In genomic region chr2:60204162-60204561, GRCm38 (mm10) we compare ENCODE assay signal across 20 mouse cellular contexts. TPM values are rescaled to one million over a fixed set of nuclear protein-coding genes. Genes with fewer than 3 reads are reported as not detected.
DNase-seq lines count a peak whose midpoint lies in the region; ATAC-seq and TF ChIP-seq lines count a peak whose summit lies in the region.
"Had no signal": no experiment of that assay in that cellular context is flagged by ENCODE, and none has a peak within 500 bp of the region (broad histone marks: within the 10 kb centered on the region; RNA-seq: fewer than 3 reads in every experiment).

No protein-coding gene starts in this region.

- ATAC-seq in CD4-positive, CD25-positive, alpha-beta regulatory T cell, adult 4 months = peak; percentile 26
- peak; percentile 67 for ATAC-seq in activated CD4-positive, CD25-positive, alpha-beta regulatory T cell, adult 4 months
- 0 out of 2 replicates have a peak, but pooled peaks have one; percentile 44 for ATAC-seq in liver, embryonic 11.5 days (replicated peaks; ENCODE audit: low FRiP score)
- peak; percentile 40; the same call in 1 of the 2 replicates for ATAC-seq in monocyte, adult 5-6 weeks (replicated peaks; ENCODE audit: insufficient number of reproducible peaks, low FRiP score, low TSS enrichment, poor library complexity, severe bottlenecking)
- no peak for ATAC-seq in stomach, postnatal 0 days (ENCODE audit: low FRiP score, low TSS enrichment)
- ATAC-seq in midbrain, embryonic 16.5 days = no peak
- no peak for ATAC-seq in hindbrain, embryonic 11.5 days (ENCODE audit: low FRiP score)

- no peak overlapping the region for H3K27ac ChIP-seq in liver, embryonic 11.5 days (ENCODE audit: low read depth, low read length)
- no peak overlapping the region for H3K27ac ChIP-seq in stomach, postnatal 0 days (replicated peaks)
- no peak overlapping the region for H3K27ac ChIP-seq in midbrain, embryonic 16.5 days (ENCODE audit: low read length)
- H3K27ac ChIP-seq in hindbrain, embryonic 11.5 days (ENCODE audit: low read depth, low read length) = no peak overlapping the region
- H3K27ac ChIP-seq: hindbrain, embryonic 15.5 days; lung, embryonic 15.5 days; neural tube, embryonic 13.5 days; stomach, embryonic 15.5 days had no signal

- no peak for DNase-seq in liver, embryonic 11.5 days (ENCODE audit: low spot score)
- DNase-seq in stomach, postnatal 0 days (ENCODE audit: low spot score) = no peak
- no peak for DNase-seq in heart, adult 9 months (ENCODE audit: low spot score in 2 of 2)
- DNase-seq in hindbrain, embryonic 11.5 days (ENCODE audit: low spot score) = no peak
- DNase-seq: adrenal gland, postnatal 36 days; cerebellum, adult 9-11 months; gastrocnemius, postnatal 14 days; kidney, adult 9 months; right cerebral cortex, postnatal 4 days; thymus, postnatal 25 days had no signal

- H3K36me3 ChIP-seq in liver, embryonic 11.5 days (ENCODE audit: control insufficient read depth, insufficient read depth, low read length) = no peaks in the 10 kb centered on the region
- H3K36me3 ChIP-seq in stomach, postnatal 0 days (ENCODE audit: control insufficient read depth, insufficient read depth, low read length) = no peaks in the 10 kb centered on the region; the same call in 1 of the 2 replicates
- peaks cover 2% of the 10 kb centered on the region; the same call in 1 of the 2 replicates for H3K36me3 ChIP-seq in midbrain, embryonic 16.5 days (ENCODE audit: control insufficient read depth, insufficient read depth, low read length)
- H3K36me3 ChIP-seq in hindbrain, embryonic 11.5 days (ENCODE audit: control insufficient read depth, insufficient read depth, low read length) = no peaks in the 10 kb centered on the region
- H3K36me3 ChIP-seq: stomach, embryonic 15.5 days had no signal

- peaks cover 18% of the 10 kb centered on the region for H3K4me1 ChIP-seq in liver, embryonic 11.5 days (replicated peaks; ENCODE audit: control insufficient read depth, insufficient read depth, low read length)
- no peaks in the 10 kb centered on the region for H3K4me1 ChIP-seq in stomach, postnatal 0 days (replicated peaks; ENCODE audit: control insufficient read depth, insufficient read depth)
- H3K4me1 ChIP-seq in midbrain, embryonic 16.5 days (ENCODE audit: control insufficient read depth, insufficient read depth, low read length) = peaks cover 14% of the 10 kb centered on the region
- no peaks in the 10 kb centered on the region for H3K4me1 ChIP-seq in hindbrain, embryonic 11.5 days (replicated peaks; ENCODE audit: control insufficient read depth, insufficient read depth, low read length)

- H3K9ac ChIP-seq in liver, embryonic 11.5 days (ENCODE audit: low read depth, low read length) = no peak overlapping the region
- H3K9ac ChIP-seq in stomach, postnatal 0 days (ENCODE audit: low read length) = no peak overlapping the region
- no peak overlapping the region for H3K9ac ChIP-seq in midbrain, embryonic 16.5 days (ENCODE audit: low read depth, low read length)
- H3K9ac ChIP-seq in hindbrain, embryonic 11.5 days (ENCODE audit: low read depth, low read length) = no peak overlapping the region
- H3K9ac ChIP-seq: heart, embryonic 12.5 days; hindbrain, embryonic 15.5 days; lung, embryonic 15.5 days; neural tube, embryonic 13.5 days; stomach, embryonic 15.5 days had no signal

- H3K27me3 ChIP-seq in liver, embryonic 11.5 days (replicated peaks; ENCODE audit: control insufficient read depth, insufficient read depth, low read length) = no peaks in the 10 kb centered on the region
- H3K27me3 ChIP-seq in stomach, postnatal 0 days (ENCODE audit: control insufficient read depth, insufficient read depth, low read length) = no peaks in the 10 kb centered on the region
- no peaks in the 10 kb centered on the region; the same call in 1 of the 2 replicates for H3K27me3 ChIP-seq in midbrain, embryonic 16.5 days (ENCODE audit: control insufficient read depth, insufficient read depth, low read depth, low read length)
- H3K27me3 ChIP-seq in hindbrain, embryonic 11.5 days (ENCODE audit: control insufficient read depth, insufficient read depth, low read length) = no peaks in the 10 kb centered on the region
- H3K27me3 ChIP-seq: CH12.LX; heart, embryonic 12.5 days; lung, embryonic 15.5 days; stomach, embryonic 15.5 days had no signal

- no peak for TF ChIP-seq CTCF in stomach, postnatal 0 days (IDR thresholded peaks at IDR 0.05; ENCODE audit: low read depth)

- peak overlapping the region; percentile 28 for H3K4me2 ChIP-seq in liver, embryonic 11.5 days
- H3K4me2 ChIP-seq in stomach, postnatal 0 days (replicated peaks; ENCODE audit: low read depth) = no peak overlapping the region
- H3K4me2 ChIP-seq in midbrain, embryonic 16.5 days (ENCODE audit: low read length) = no peak overlapping the region
- H3K4me2 ChIP-seq in hindbrain, embryonic 11.5 days (replicated peaks; ENCODE audit: low read depth, low read length) = no peak overlapping the region
- H3K4me2 ChIP-seq: heart, embryonic 12.5 days; hindbrain, embryonic 15.5 days; lung, embryonic 15.5 days; neural tube, embryonic 13.5 days; stomach, embryonic 15.5 days had no signal

- 50% methylated on average over 6 of the region's 6 CpGs for WGBS in liver, embryonic 11.5 days
- WGBS in stomach, postnatal 0 days = 79% methylated on average over 6 of the region's 6 CpGs
- WGBS in midbrain, embryonic 16.5 days = 90% methylated on average over 6 of the region's 6 CpGs
- 89% methylated on average over 6 of the region's 6 CpGs for WGBS in hindbrain, embryonic 11.5 days

- no peak overlapping the region for H3K4me3 ChIP-seq in liver, embryonic 11.5 days (ENCODE audit: low read depth, low read length)
- H3K4me3 ChIP-seq in stomach, postnatal 0 days (ENCODE audit: low read depth, low read length) = no peak overlapping the region
- no peak overlapping the region for H3K4me3 ChIP-seq in midbrain, embryonic 16.5 days (ENCODE audit: low read depth, low read length)
- no peak overlapping the region for H3K4me3 ChIP-seq in hindbrain, embryonic 11.5 days (ENCODE audit: low read depth, low read length)
- H3K4me3 ChIP-seq: heart, embryonic 12.5 days; hindbrain, embryonic 15.5 days; lung, embryonic 15.5 days; neural tube, embryonic 13.5 days; stomach, embryonic 15.5 days had no signal

- H3K9me3 ChIP-seq in liver, embryonic 11.5 days (ENCODE audit: control insufficient read depth, low read length) = no peaks in the 10 kb centered on the region
- H3K9me3 ChIP-seq in stomach, postnatal 0 days (ENCODE audit: control insufficient read depth, low read length) = no peaks in the 10 kb centered on the region
- no peaks in the 10 kb centered on the region for H3K9me3 ChIP-seq in midbrain, embryonic 16.5 days (replicated peaks; ENCODE audit: control insufficient read depth, low read length, poor library complexity, severe bottlenecking)
- no peaks in the 10 kb centered on the region for H3K9me3 ChIP-seq in hindbrain, embryonic 11.5 days (ENCODE audit: control insufficient read depth, low read length)
- H3K9me3 ChIP-seq: heart, embryonic 12.5 days; hindbrain, embryonic 15.5 days; lung, embryonic 15.5 days; neural tube, embryonic 13.5 days; stomach, embryonic 15.5 days had no signal

- TF ChIP-seq EP300 in stomach, postnatal 0 days (optimal IDR thresholded peaks at IDR 0.05) = no peak

RNA-seq across cellular contexts. Expression of gene Baz2b, which starts 5.5 kb away (rescaled TPM):
- 10 to 100 TPM; 30.7 to 38.0 TPM for polyA plus RNA-seq in CD4-positive, CD25-positive, alpha-beta regulatory T cell, adult 4 months (2017; shearing (Covaris generic))
- 10 to 100 TPM; 26.0 to 32.0 TPM for polyA plus RNA-seq in activated CD4-positive, CD25-positive, alpha-beta regulatory T cell, adult 4 months (2017; shearing (Covaris generic))
- 31.5 and 35.2 TPM in 2 replicates for polyA plus RNA-seq in liver, embryonic 11.5 days (2014; fragmentation: Nextera tagmentation; extraction: Ambion mirVana)
- total RNA-seq in monocyte, adult 5-6 weeks (2017) = 125 to 210 TPM (median 148 TPM) in 3 replicates
- 34.0 and 37.4 TPM in 2 replicates for polyA plus RNA-seq in stomach, postnatal 0 days (2015; fragmentation: Nextera tagmentation; extraction: Ambion mirVana)
- 75.3 and 86.4 TPM in 2 replicates for polyA plus RNA-seq in midbrain, embryonic 16.5 days (2015; fragmentation: Nextera tagmentation; extraction: Ambion mirVana)
- polyA plus RNA-seq in hindbrain, embryonic 11.5 days (2014; fragmentation: Nextera tagmentation; extraction: Ambion mirVana) = 78.6 and 108 TPM in 2 replicates

RNA-seq across cellular contexts. Expression of gene March7, which starts 5.5 kb away (rescaled TPM):
- polyA plus RNA-seq in CD4-positive, CD25-positive, alpha-beta regulatory T cell, adult 4 months (2017; shearing (Covaris generic)) = 100 to 1,000 TPM; 101 to 104 TPM
- polyA plus RNA-seq in activated CD4-positive, CD25-positive, alpha-beta regulatory T cell, adult 4 months (2017; shearing (Covaris generic)) = 100 to 1,000 TPM in 1 of 2 experiments, 10 to 100 TPM in 1; 83.0 to 101 TPM
- 48.5 and 50.1 TPM in 2 replicates for polyA plus RNA-seq in liver, embryonic 11.5 days (2014; fragmentation: Nextera tagmentation; extraction: Ambion mirVana)
- 234 to 384 TPM (median 306 TPM) in 3 replicates for total RNA-seq in monocyte, adult 5-6 weeks (2017)
- polyA plus RNA-seq in stomach, postnatal 0 days (2015; fragmentation: Nextera tagmentation; extraction: Ambion mirVana) = 48.8 and 53.5 TPM in 2 replicates
- 94.7 and 97.3 TPM in 2 replicates for polyA plus RNA-seq in midbrain, embryonic 16.5 days (2015; fragmentation: Nextera tagmentation; extraction: Ambion mirVana)
- polyA plus RNA-seq in hindbrain, embryonic 11.5 days (2014; fragmentation: Nextera tagmentation; extraction: Ambion mirVana) = 79.6 and 88.5 TPM in 2 replicates

Comparison
In these comparisons a context has a peak if more than half of its experiments do, and no peak if none do; other contexts are left out.
1. ATAC-seq: peak in CD4-positive, CD25-positive, alpha-beta regulatory T cell, adult 4 months (single experiment), activated CD4-positive, CD25-positive, alpha-beta regulatory T cell, adult 4 months (single experiment), liver, embryonic 11.5 days (single experiment) and monocyte, adult 5-6 weeks (single experiment); none in stomach, postnatal 0 days (single experiment), midbrain, embryonic 16.5 days (single experiment) and hindbrain, embryonic 11.5 days (single experiment).